Mouse (Mus musculus): ENCODE data around the gene Nr1h3.

Gene Nr1h3

GRCm38 (mm10) chr2:91202222-91202971 lies at the start of gene Nr1h3, which contains the start of gene Acp2:
Nr1h3 (minus strand) TSS chr2:91202834.
Acp2 (plus strand) TSS chr2:91202885.
- DNase-seq (ENCODE audit: low read depth) = peak; percentile 95

DNA sequence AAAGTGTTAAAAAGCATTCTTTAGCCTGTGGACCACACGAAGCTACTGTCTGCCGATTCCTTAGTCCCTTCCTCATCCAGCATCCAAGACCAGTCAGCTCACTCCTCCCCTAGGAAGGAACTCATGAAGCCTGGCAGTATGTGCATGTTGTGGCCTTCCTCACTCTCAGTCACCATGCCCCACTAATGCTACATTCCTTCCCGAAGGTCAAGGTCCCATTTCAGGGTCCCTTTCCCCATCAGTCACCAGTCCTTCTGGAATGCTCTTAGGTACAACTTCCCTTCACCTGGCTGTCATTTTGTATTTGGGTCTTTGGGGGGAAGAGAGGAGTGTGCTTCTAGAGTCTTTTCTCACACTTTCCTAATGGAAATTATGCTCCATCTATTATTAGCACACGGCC lies 49.4 kb upstream of the Nr1h3 start:
- DNase-seq (ENCODE audit: low read depth) = no peak

- no peak for DNase-seq (ENCODE audit: low read depth)
Measured at GRCm38 (mm10) chr2:91248366-91248765, 45.7 kb upstream of the Nr1h3 start.

GRCm38 (mm10) chr2:91244557-91245228 lies 42.1 kb upstream of the Nr1h3 start:
- DNase-seq (ENCODE audit: low read depth) = no peak

DNA sequence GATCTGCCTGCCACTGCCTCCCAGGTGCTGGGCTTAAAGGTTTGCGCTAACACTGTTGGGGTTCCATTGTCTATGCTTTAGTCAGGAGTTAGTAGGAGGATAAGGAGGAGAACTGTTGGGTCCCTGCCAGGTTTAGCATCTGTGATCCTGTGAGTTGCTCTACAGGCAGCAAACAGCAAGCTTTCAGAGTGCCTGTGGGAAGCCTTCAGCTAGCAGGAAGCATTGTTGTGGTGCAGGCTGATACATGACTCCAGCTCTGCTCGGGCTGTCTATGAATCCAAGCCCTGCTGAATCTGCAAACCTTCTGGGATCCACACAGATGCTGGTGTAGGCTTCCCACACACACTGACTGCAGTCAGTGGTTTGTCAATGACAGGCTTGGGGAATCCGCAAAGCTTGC lies 40.8 kb upstream of the Nr1h3 start:
- no peak for DNase-seq (ENCODE audit: low read depth)

GRCm38 (mm10) chr2:91242547-91242946 lies 39.9 kb upstream of the Nr1h3 start:
- DNase-seq (ENCODE audit: low read depth) = no peak

- DNase-seq (ENCODE audit: low read depth) = peak; percentile 57
Measured at GRCm38 (mm10) chr2:91237511-91238080, 35.0 kb upstream of the Nr1h3 start.

GRCm38 (mm10) chr2:91236601-91237510 lies 34.2 kb upstream of the Nr1h3 start, which contains the start of gene Ddb2:
Ddb2 (minus strand) TSS chr2:91236982.
- DNase-seq (ENCODE audit: low read depth) = peak; percentile 97

GRCm38 (mm10) chr2:91229735-91230134 lies 27.1 kb upstream of the Nr1h3 start:
- DNase-seq (ENCODE audit: low read depth) = no peak

DNA sequence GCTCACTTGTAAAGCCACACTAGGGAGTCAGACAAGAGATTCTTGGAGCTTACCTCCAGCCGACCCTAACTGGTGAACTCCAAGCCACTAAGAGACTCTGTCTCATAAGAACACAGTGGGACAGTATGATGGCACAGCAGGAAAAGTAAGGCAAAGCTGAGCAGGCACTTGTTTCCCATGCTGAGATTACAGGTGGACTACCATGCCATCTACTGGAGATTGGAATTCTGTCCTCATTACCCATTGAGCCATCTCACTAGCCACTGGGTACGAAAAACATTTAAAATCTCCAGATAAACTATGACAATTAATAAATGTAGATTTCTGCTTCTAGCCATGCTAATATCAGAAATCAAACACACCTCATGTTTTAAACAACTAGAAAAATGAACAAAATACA lies 21.0 kb upstream of the Nr1h3 start:
- no peak for DNase-seq (ENCODE audit: low read depth)

- no peak for DNase-seq (ENCODE audit: low read depth)
Measured at GRCm38 (mm10) chr2:91220501-91220900, 17.9 kb upstream of the Nr1h3 start.

- DNase-seq (ENCODE audit: low read depth) = peak; percentile 70
Measured at GRCm38 (mm10) chr2:91217032-91217431, 14.4 kb upstream of the Nr1h3 start.

DNA sequence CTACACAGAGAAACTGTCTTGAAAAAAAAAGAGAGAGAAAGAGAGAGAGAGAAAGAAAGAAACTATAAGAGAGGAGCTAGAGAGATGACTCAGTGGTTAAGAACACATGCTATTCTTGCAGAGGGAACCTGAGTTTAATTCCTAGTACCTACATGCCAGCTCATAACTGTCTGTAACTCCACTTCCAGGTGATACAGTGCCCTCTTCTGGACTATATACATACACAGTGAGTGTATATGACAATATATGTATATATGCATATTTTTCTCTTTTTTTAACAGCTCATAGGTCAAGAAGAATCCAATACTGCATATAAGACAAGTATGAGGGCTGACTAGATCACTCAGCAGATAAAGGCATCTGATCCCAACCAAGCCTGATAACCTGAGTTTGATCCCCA lies 10.7 kb upstream of the Nr1h3 start:
- DNase-seq (ENCODE audit: low read depth) = no peak

GRCm38 (mm10) chr2:91206254-91206775 lies 3.7 kb upstream of the Nr1h3 start:
- DNase-seq (ENCODE audit: low read depth) = no peak

- no peak for DNase-seq (ENCODE audit: low read depth)
Measured at GRCm38 (mm10) chr2:91202972-91203656, 480 bp upstream of the Nr1h3 start.

- DNase-seq (ENCODE audit: low read depth) = no peak
Measured at GRCm38 (mm10) chr2:91198888-91199287, 3.7 kb downstream of the Nr1h3 start.

GRCm38 (mm10) chr2:91196577-91197001 lies 6.0 kb downstream of the Nr1h3 start:
- DNase-seq (ENCODE audit: low read depth) = no peak

- DNase-seq (ENCODE audit: low read depth) = peak; percentile 74
Measured at GRCm38 (mm10) chr2:91194624-91195332, 7.9 kb downstream of the Nr1h3 start.

GRCm38 (mm10) chr2:91190501-91190900 lies 12.1 kb downstream of the Nr1h3 start:
- no peak for DNase-seq (ENCODE audit: low read depth)

DNA sequence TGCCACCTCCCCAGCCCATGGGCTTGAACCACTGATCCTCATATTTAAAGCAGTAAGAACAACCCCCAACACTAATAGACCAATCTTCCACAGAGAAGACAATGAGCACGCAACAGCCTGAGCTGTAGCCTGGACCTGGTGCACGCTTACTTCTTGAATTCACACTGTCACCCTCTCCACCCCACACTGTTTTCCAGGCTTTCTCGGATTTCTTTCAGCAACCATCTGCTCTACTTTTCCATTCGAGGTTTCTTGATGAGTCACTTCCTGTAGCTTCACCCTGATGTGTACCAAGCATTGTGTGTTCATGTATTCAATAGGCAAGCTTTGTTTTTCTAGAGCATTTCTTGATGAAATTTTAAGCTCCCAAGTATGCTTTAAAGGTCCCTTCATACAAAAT lies 15.2 kb downstream of the Nr1h3 start:
- peak; percentile 61 for DNase-seq (ENCODE audit: low read depth)

Measured in naive thymus-derived CD4-positive, alpha-beta T cell, adult 2 months (primary cell).